In the genomic region with DNA sequence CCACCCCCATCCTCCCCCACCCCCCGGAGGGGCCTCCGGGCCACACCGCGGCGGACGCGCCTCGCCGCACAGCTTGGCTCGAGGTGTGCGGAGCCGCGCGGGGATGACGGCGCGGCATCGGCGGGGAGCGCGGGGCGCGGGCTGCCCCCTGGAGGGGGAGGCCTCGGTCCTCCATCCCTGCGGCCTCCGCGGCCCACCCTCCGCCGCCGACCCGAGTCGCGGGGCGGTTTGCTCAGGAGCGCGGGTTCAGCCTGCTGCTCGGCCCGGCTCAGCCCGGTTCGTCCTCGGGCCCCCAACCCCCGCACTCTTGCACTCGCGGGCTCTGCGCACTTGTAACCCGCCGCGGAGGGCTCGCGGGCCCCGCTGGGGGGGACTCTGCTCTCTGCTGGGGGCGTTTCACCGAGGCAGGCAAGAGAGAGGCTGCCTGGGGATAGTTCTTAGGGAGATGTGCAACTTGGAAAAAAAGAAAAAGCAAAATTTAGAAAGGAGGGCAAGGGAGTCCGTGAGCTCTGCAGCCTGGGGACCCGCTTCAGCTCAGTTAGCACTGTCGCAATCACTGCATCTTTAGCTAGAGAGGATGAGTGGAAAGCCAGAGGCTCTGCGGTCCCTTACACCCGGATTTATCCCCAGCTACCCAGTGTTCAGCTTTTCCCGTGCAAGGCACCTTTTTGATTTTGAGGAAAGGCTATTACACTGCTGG, we compare ENCODE assay signal across 8 mouse cellular contexts. TPM values are rescaled to one million over a fixed set of nuclear protein-coding genes. Genes with fewer than 3 reads are reported as not detected.
A peak's percentile ranks its signal among the peaks of the same experiment; 100 is the strongest.
DNase-seq lines count a peak whose midpoint lies in the region; ATAC-seq and TF ChIP-seq lines count a peak whose summit lies in the region.

No protein-coding gene starts in this region.

- no peaks in the 10 kb centered on the region for H3K36me3 ChIP-seq in heart, embryonic 14.5 days (ENCODE audit: control insufficient read depth, insufficient read depth, low read length)
- no peaks in the 10 kb centered on the region for H3K36me3 ChIP-seq in embryonic facial prominence, embryonic 14.5 days (ENCODE audit: control insufficient read depth, insufficient read depth, low read length)
- H3K36me3 ChIP-seq in intestine, postnatal 0 days (ENCODE audit: control insufficient read depth, insufficient read depth): no peaks in the 10 kb centered on the region
- no peaks in the 10 kb centered on the region for H3K36me3 ChIP-seq in neural tube, embryonic 15.5 days

- no peak overlapping the region for H3K9ac ChIP-seq in heart, embryonic 14.5 days (ENCODE audit: low read length)
- peak overlapping the region; percentile 58 for H3K9ac ChIP-seq in embryonic facial prominence, embryonic 14.5 days (ENCODE audit: low read depth, low read length)
- H3K9ac ChIP-seq in intestine, postnatal 0 days (ENCODE audit: low read depth, low read length): no peak overlapping the region
- peak overlapping the region; percentile 68 for H3K9ac ChIP-seq in neural tube, embryonic 15.5 days (replicated peaks)

- intact Hi-C loops in heart, postnatal 10 days (cut with DNase I): no loop called here

- no peak for DNase-seq in heart, postnatal 10 days
- peak; percentile 59 for DNase-seq in adrenal gland, adult 2 months
- peak; percentile 10 for DNase-seq in embryonic facial prominence, embryonic 14.5 days (ENCODE audit: low spot score)
- DNase-seq in thymus, postnatal 10 days (ENCODE audit: low spot score in 2 of 2): no peak
- no peak for DNase-seq in urinary bladder, postnatal 36 days (ENCODE audit: low spot score in 2 of 2)

- peaks cover 18% of the 10 kb centered on the region for H3K9me3 ChIP-seq in heart, embryonic 14.5 days (ENCODE audit: control insufficient read depth, low read length)
- peaks cover 14% of the 10 kb centered on the region for H3K9me3 ChIP-seq in embryonic facial prominence, embryonic 14.5 days (ENCODE audit: control insufficient read depth, low read length)
- no peaks in the 10 kb centered on the region for H3K9me3 ChIP-seq in intestine, postnatal 0 days (ENCODE audit: control insufficient read depth)
- no peaks in the 10 kb centered on the region for H3K9me3 ChIP-seq in neural tube, embryonic 15.5 days (replicated peaks)

- TF ChIP-seq CTCF in intestine, postnatal 0 days (IDR thresholded peaks at IDR 0.05; ENCODE audit: low read depth): no peak

- peak overlapping the region; percentile 87 for H3K4me2 ChIP-seq in heart, embryonic 14.5 days (ENCODE audit: low read length)
- peak overlapping the region; percentile 91 for H3K4me2 ChIP-seq in embryonic facial prominence, embryonic 14.5 days (ENCODE audit: low read depth, low read length)
- peak overlapping the region; percentile 73 for H3K4me2 ChIP-seq in intestine, postnatal 0 days (replicated peaks; ENCODE audit: low read depth)
- H3K4me2 ChIP-seq in neural tube, embryonic 15.5 days: peak overlapping the region; percentile 74

- H3K4me1 ChIP-seq in heart, embryonic 14.5 days (ENCODE audit: control insufficient read depth in 2 of 2, insufficient read depth in 2 of 2, low read length in 2 of 2): peaks cover 0 to 15% of the 10 kb centered on the region in 2 experiments; a peak in 2 of 4 replicates
- H3K4me1 ChIP-seq in embryonic facial prominence, embryonic 14.5 days (ENCODE audit: control insufficient read depth, insufficient read depth, low read length): peaks cover 8% of the 10 kb centered on the region; the same call in 1 of the 2 replicates
- H3K4me1 ChIP-seq in intestine, postnatal 0 days (replicated peaks; ENCODE audit: control insufficient read depth, insufficient read depth, low read length): peaks cover 12% of the 10 kb centered on the region
- H3K4me1 ChIP-seq in neural tube, embryonic 15.5 days: peaks cover 27% of the 10 kb centered on the region

- H3K4me3 ChIP-seq in heart, embryonic 14.5 days (ENCODE audit: control insufficient read depth in 1 of 2, insufficient read depth in 1 of 2, low read depth in 1 of 2, low read length in 2 of 2): peak overlapping the region; percentile 45 to 49
- H3K4me3 ChIP-seq in embryonic facial prominence, embryonic 14.5 days (ENCODE audit: low read depth, low read length): peak overlapping the region; percentile 53
- peak overlapping the region; percentile 44 for H3K4me3 ChIP-seq in intestine, postnatal 0 days (ENCODE audit: low read depth, low read length)
- peak overlapping the region; percentile 64 for H3K4me3 ChIP-seq in neural tube, embryonic 15.5 days (replicated peaks)

- H3K27me3 ChIP-seq in heart, embryonic 14.5 days (ENCODE audit: control insufficient read depth, insufficient read depth, low read length): peaks cover 68% of the 10 kb centered on the region
- H3K27me3 ChIP-seq in embryonic facial prominence, embryonic 14.5 days (replicated peaks; ENCODE audit: control insufficient read depth, insufficient read depth, low read length): peaks cover 53% of the 10 kb centered on the region
- H3K27me3 ChIP-seq in intestine, postnatal 0 days (replicated peaks; ENCODE audit: control insufficient read depth, insufficient read depth, low read length): peaks cover 56% of the 10 kb centered on the region
- H3K27me3 ChIP-seq in neural tube, embryonic 15.5 days (replicated peaks): peaks cover 40% of the 10 kb centered on the region

- WGBS in heart, embryonic 14.5 days: under 1% methylated on average over 38 of the region's 59 CpGs
- under 1% methylated on average over 22 of the region's 59 CpGs for WGBS in embryonic facial prominence, embryonic 14.5 days
- under 1% methylated on average over 42 of the region's 59 CpGs for WGBS in intestine, postnatal 0 days
- WGBS in neural tube, embryonic 15.5 days: under 1% methylated on average over 54 of the region's 59 CpGs

- no peak overlapping the region for H3K27ac ChIP-seq in heart, embryonic 14.5 days (replicated peaks in 1 of 2; ENCODE audit: control insufficient read depth in 1 of 2, insufficient read depth in 1 of 2, low read depth in 2 of 2, low read length in 2 of 2)
- H3K27ac ChIP-seq in embryonic facial prominence, embryonic 14.5 days (replicated peaks; ENCODE audit: low read depth, low read length): no peak overlapping the region
- H3K27ac ChIP-seq in intestine, postnatal 0 days (ENCODE audit: low read depth, low read length): no peak overlapping the region
- peak overlapping the region; percentile 29 for H3K27ac ChIP-seq in neural tube, embryonic 15.5 days (replicated peaks)

- ATAC-seq in heart, embryonic 14.5 days (ENCODE audit: insufficient number of reproducible peaks, insufficient read depth, low FRiP score, low read depth): no peak
- ATAC-seq in embryonic facial prominence, embryonic 14.5 days (ENCODE audit: low read depth): 0 out of 2 replicates have a peak, but pooled peaks have one; percentile 12
- ATAC-seq in intestine, postnatal 0 days: no peak
- peak; percentile 64 for ATAC-seq in neural tube, embryonic 15.5 days (ENCODE audit: low FRiP score)

RNA-seq across cellular contexts. Expression of gene Trank1, which starts 1.1 kb away (rescaled TPM):
- 0.04 and 0.05 TPM in 2 replicates for polyA plus RNA-seq in heart, embryonic 14.5 days (2014; fragmentation: Nextera tagmentation; extraction: Ambion mirVana)
- total RNA-seq in heart, postnatal 10 days (2021): under 1 TPM; 0.02 TPM
- total RNA-seq in adrenal gland, adult 2 months (2021): 10 to 100 TPM; 37.5 to 84.7 TPM
- 51.5 and 57.8 TPM in 2 replicates for polyA plus RNA-seq in adrenal gland, adult 2 months (2012; rRNA removed)
- polyA plus RNA-seq in embryonic facial prominence, embryonic 14.5 days (2014; fragmentation: Nextera tagmentation; extraction: Ambion mirVana): 0.79 and 0.92 TPM in 2 replicates
- 0.39 and 0.46 TPM in 2 replicates for polyA plus RNA-seq in intestine, postnatal 0 days (2015; fragmentation: Nextera tagmentation; extraction: Ambion mirVana)
- polyA plus RNA-seq in neural tube, embryonic 15.5 days (2015; fragmentation: Nextera tagmentation; extraction: Ambion mirVana): 10.1 and 12.4 TPM in 2 replicates

RNA-seq across cellular contexts. Expression of gene Epm2aip1, which starts 40.9 kb away (rescaled TPM):
- polyA plus RNA-seq in heart, embryonic 14.5 days (2014; fragmentation: Nextera tagmentation; extraction: Ambion mirVana): 31.4 and 33.0 TPM in 2 replicates
- total RNA-seq in heart, postnatal 10 days (2021): 10 to 100 TPM; 31.1 to 34.0 TPM
- total RNA-seq in adrenal gland, adult 2 months (2021): 10 to 100 TPM; 33.5 to 44.2 TPM
- 6.4 and 7.7 TPM in 2 replicates for polyA plus RNA-seq in adrenal gland, adult 2 months (2012; rRNA removed)
- 47.0 and 48.2 TPM in 2 replicates for polyA plus RNA-seq in embryonic facial prominence, embryonic 14.5 days (2014; fragmentation: Nextera tagmentation; extraction: Ambion mirVana)
- polyA plus RNA-seq in intestine, postnatal 0 days (2015; fragmentation: Nextera tagmentation; extraction: Ambion mirVana): 8.0 TPM in 2 replicates
- polyA plus RNA-seq in neural tube, embryonic 15.5 days (2015; fragmentation: Nextera tagmentation; extraction: Ambion mirVana): 46.5 and 50.7 TPM in 2 replicates

RNA-seq across cellular contexts. Expression of gene Mlh1, which starts 41.0 kb away (rescaled TPM):
- 34.1 and 36.1 TPM in 2 replicates for polyA plus RNA-seq in heart, embryonic 14.5 days (2014; fragmentation: Nextera tagmentation; extraction: Ambion mirVana)
- 10 to 100 TPM; 15.2 to 17.2 TPM for total RNA-seq in heart, postnatal 10 days (2021)
- 10 to 100 TPM; 15.0 to 17.5 TPM for total RNA-seq in adrenal gland, adult 2 months (2021)
- 11.0 and 13.2 TPM in 2 replicates for polyA plus RNA-seq in adrenal gland, adult 2 months (2012; rRNA removed)
- polyA plus RNA-seq in embryonic facial prominence, embryonic 14.5 days (2014; fragmentation: Nextera tagmentation; extraction: Ambion mirVana): 33.6 and 34.2 TPM in 2 replicates
- 11.7 and 12.3 TPM in 2 replicates for polyA plus RNA-seq in intestine, postnatal 0 days (2015; fragmentation: Nextera tagmentation; extraction: Ambion mirVana)
- 26.3 and 30.9 TPM in 2 replicates for polyA plus RNA-seq in neural tube, embryonic 15.5 days (2015; fragmentation: Nextera tagmentation; extraction: Ambion mirVana)

Comparison
In these comparisons a context has a peak if more than half of its experiments do, and no peak if none do; other contexts are left out.
1. ATAC-seq: peak in embryonic facial prominence, embryonic 14.5 days (single experiment) and neural tube, embryonic 15.5 days (single experiment); none in heart, embryonic 14.5 days (single experiment) and intestine, postnatal 0 days (single experiment).
2. H3K9ac ChIP-seq: peak in embryonic facial prominence, embryonic 14.5 days (single experiment) and neural tube, embryonic 15.5 days (single experiment); none in heart, embryonic 14.5 days (single experiment) and intestine, postnatal 0 days (single experiment).
3. DNase-seq: peak in adrenal gland, adult 2 months (single experiment) and embryonic facial prominence, embryonic 14.5 days (single experiment); none in heart, postnatal 10 days (0 of 2), thymus, postnatal 10 days (0 of 2) and urinary bladder, postnatal 36 days (0 of 2).
4. Peak in every context shown above with its lines, with median percentiles within 50 percentile points of each other: H3K4me2 ChIP-seq and H3K4me3 ChIP-seq.